Mouse (Mus musculus) heart, adult 2 months (tissue): ENCODE results near the gene Synm.

Source experiments
- CTCF ChIP-seq: fragments of 200-600 bp; IDR thresholded peaks from 2 replicates; pipeline ENCODE4 v1.8.1; 2022; ENCODE audit warnings: antibody characterized with exemption, mild to moderate bottlenecking, moderate library complexity
- EP300 ChIP-seq: fragments of 200-500 bp; IDR thresholded peaks from 2 replicates; pipeline ENCODE4 v1.6.1; 2011; ENCODE audit warnings: low read depth, low read length, control low read depth; ENCODE audit not compliant: insufficient read depth
- POLR2A ChIP-seq: fragments of 200-500 bp; IDR thresholded peaks from 2 replicates; pipeline ENCODE4 v1.6.1; 2011; ENCODE audit warnings: mild to moderate bottlenecking, low read depth, low read length, control low read depth; ENCODE audit not compliant: insufficient read depth

GRCm38 (mm10) chr7:67689793-67690192 lies 69.7 kb downstream of the Synm start:
- TF ChIP-seq CTCF (no peak), EP300 (no peak), POLR2A (no peak)
